Mouse (Mus musculus): ENCODE results near the gene Npl.

- TF ChIP-seq CTCF (IDR thresholded peaks at IDR 0.05; ENCODE audit: low read depth) (no peak), EP300 (optimal IDR thresholded peaks at IDR 0.05) (no peak)
Observed at GRCm38 (mm10) chr1:153559701-153560100, 9.9 kb upstream of the Npl start.
